Mouse (Mus musculus) heart, postnatal 0 days (tissue): ENCODE data around the gene Dnah8.

Experiments
- CTCF ChIP-seq: IDR thresholded peaks from 2 replicates; pipeline ENCODE4 v1.5.1; 2016; ENCODE audit warnings: antibody characterized with exemption, control low read depth, low read depth
- EP300 ChIP-seq: IDR thresholded peaks from 2 replicates; pipeline ENCODE4 v1.6.1; 2016; ENCODE audit warnings: antibody characterized with exemption, low read depth

- no peak for TF ChIP-seq CTCF
- TF ChIP-seq EP300 = no peak
These were observed 242.1 kb downstream of the Dnah8 start for GRCm38 (mm10) chr17:30866281-30866680.
